Mouse (Mus musculus) CH12.LX (cell line): Measurements from ENCODE around the gene Trim46.

Source experiments
- CTCF ChIP-seq, 2 experiments: IDR thresholded peaks in 1 of 2; conservative IDR thresholded peaks in 1 of 2; 2 replicates each; pipeline ENCODE4 v1.5.1; 2011 to 2012; ENCODE audit warnings: low read depth in 2 of 2, low read length in 2 of 2, improper control_type of control experiment in 1 of 2, inconsistent platforms in 1 of 2, mild to moderate bottlenecking in 1 of 2, moderate library complexity in 1 of 2
- USF1 ChIP-seq: IDR thresholded peaks from 2 replicates; pipeline ENCODE4 v1.6.1; 2014; ENCODE audit warnings: low read depth, mild to moderate bottlenecking, inconsistent platforms, low read length, improper control_type of control experiment

- TF ChIP-seq USF1 (no peak), CTCF (conservative IDR thresholded peaks at IDR 0.05 in 1 of 2, IDR thresholded peaks at IDR 0.05 in 1 of 2; ENCODE audit: low read depth in 2 of 2, low read length in 2 of 2) (no peak)
Observed at GRCm38 (mm10) chr3:89226900-89227299, 19.2 kb downstream of the Trim46 start, which contains the start of gene Mtx1.
